Comparison of ENCODE assay signal across 30 mouse cellular contexts in the genomic region with DNA sequence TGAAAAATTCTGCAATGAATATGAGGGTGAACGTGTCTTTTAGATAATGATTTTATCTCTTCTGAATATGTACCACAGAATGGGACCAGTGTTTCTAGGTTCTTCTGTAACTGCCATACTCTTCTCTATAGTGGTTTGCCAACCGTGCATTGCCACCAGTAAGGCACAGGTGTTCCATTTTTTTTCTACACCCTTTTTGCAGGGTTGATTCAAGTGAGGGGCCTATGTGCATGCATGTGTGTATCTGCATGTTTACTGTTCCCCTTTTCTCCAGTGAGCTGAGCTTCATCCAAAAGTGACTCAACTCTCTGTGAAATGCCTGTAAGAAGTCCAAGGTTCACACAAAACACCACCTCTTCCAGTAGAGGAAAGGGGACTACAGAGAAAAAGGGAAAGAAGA.
DNase-seq lines count a peak whose midpoint lies in the region; ATAC-seq and TF ChIP-seq lines count a peak whose summit lies in the region.
"Had no signal": no experiment of that assay in that cellular context is flagged by ENCODE, and none has a peak within 500 bp of the region (broad histone marks: within the 10 kb centered on the region; RNA-seq: fewer than 3 reads in every experiment).

No protein-coding gene starts in this region.

- no peak for TF ChIP-seq POLR2A in thymus, adult 2 months (IDR thresholded peaks at IDR 0.05; ENCODE audit: control insufficient read depth, extremely low read depth, insufficient read depth, low read length, poor library complexity)

- H3K4me2 ChIP-seq in heart, embryonic 16.5 days (ENCODE audit: low read depth, low read length): no peak overlapping the region
- no peak overlapping the region for H3K4me2 ChIP-seq in midbrain, embryonic 14.5 days (ENCODE audit: low read length)
- H3K4me2 ChIP-seq: embryonic facial prominence, embryonic 13.5 days; embryonic facial prominence, embryonic 15.5 days; forebrain, embryonic 12.5 days had no signal

- H3K27me3 ChIP-seq in heart, embryonic 16.5 days (ENCODE audit: control insufficient read depth, insufficient read depth, low read length): no peaks in the 10 kb centered on the region
- H3K27me3 ChIP-seq in thymus, adult 2 months (ENCODE audit: control insufficient read depth, insufficient read depth, low read length): no peaks in the 10 kb centered on the region
- no peaks in the 10 kb centered on the region for H3K27me3 ChIP-seq in midbrain, embryonic 14.5 days (ENCODE audit: control insufficient read depth, insufficient read depth, low read length)
- H3K27me3 ChIP-seq: CH12.LX; embryonic facial prominence, embryonic 13.5 days; embryonic facial prominence, embryonic 15.5 days; forebrain, embryonic 12.5 days; Patski had no signal

- WGBS in heart, embryonic 16.5 days: 77% methylated on average over 2 of the region's 2 CpGs
- WGBS in thymus, adult 2 months: 8% methylated on average over 2 of the region's 2 CpGs
- WGBS in midbrain, embryonic 14.5 days: 84% methylated on average over 2 of the region's 2 CpGs

- H3K27ac ChIP-seq in heart, embryonic 16.5 days (ENCODE audit: low read length): peak overlapping the region; percentile 17; the same call in 1 of the 2 replicates
- peak overlapping the region; percentile 7; the same call in 1 of the 2 replicates for H3K27ac ChIP-seq in thymus, adult 2 months (ENCODE audit: control insufficient read depth, insufficient read depth, low read length)
- no peak overlapping the region for H3K27ac ChIP-seq in midbrain, embryonic 14.5 days (replicated peaks; ENCODE audit: low read depth, low read length)
- H3K27ac ChIP-seq: embryonic facial prominence, embryonic 13.5 days; embryonic facial prominence, embryonic 15.5 days; forebrain, embryonic 10.5 days; forebrain, embryonic 12.5 days had no signal

- H3K4me1 ChIP-seq in heart, embryonic 16.5 days (ENCODE audit: control insufficient read depth, insufficient read depth, low read length): no peaks in the 10 kb centered on the region
- peaks cover 4% of the 10 kb centered on the region; the same call in 1 of the 2 replicates for H3K4me1 ChIP-seq in thymus, adult 2 months (replicated peaks; ENCODE audit: control insufficient read depth, insufficient read depth, low read length)
- no peaks in the 10 kb centered on the region for H3K4me1 ChIP-seq in midbrain, embryonic 14.5 days (ENCODE audit: control insufficient read depth, insufficient read depth, low read length)
- H3K4me1 ChIP-seq: embryonic facial prominence, embryonic 13.5 days; embryonic facial prominence, embryonic 15.5 days; forebrain, embryonic 10.5 days; forebrain, embryonic 12.5 days had no signal

- DNase-seq in heart, postnatal 36 days: no peak
- peak; percentile 25 for DNase-seq in thymus, adult 2 months
- no peak for DNase-seq in thymus, postnatal 4 days
- DNase-seq in thymus, postnatal 10 days (ENCODE audit: low spot score in 2 of 2): peak; percentile 13 to 19
- peak; percentile 23 for DNase-seq in thymus, postnatal 25 days
- no peak for DNase-seq in right cerebral cortex, postnatal 25 days
- no peak for DNase-seq in midbrain, embryonic 14.5 days
- DNase-seq: adrenal gland, adult 2 months; adrenal gland, postnatal 10 days; adrenal gland, postnatal 25 days; B cell, adult 2 months; cerebellum, adult 11 months; cerebellum, adult 2 months; cerebellum, adult 9-10 months; cerebellum, postnatal 10 days; cerebellum, postnatal 36 days; embryo, embryonic 11 days had no signal

- ATAC-seq in heart, embryonic 16.5 days (replicated peaks; ENCODE audit: extremely low read depth, insufficient read depth, low FRiP score): peak; percentile 52
- ATAC-seq in midbrain, embryonic 14.5 days (ENCODE audit: low FRiP score, low TSS enrichment): no peak
- ATAC-seq: activated CD4-positive, CD25-positive, alpha-beta regulatory T cell, adult 4 months; CD4-positive, CD25-positive, alpha-beta regulatory T cell, adult 4 months; forebrain, embryonic 14.5 days; forebrain, embryonic 16.5 days; Patski had no signal

- no peak for TF ChIP-seq CTCF in thymus, adult 2 months (IDR thresholded peaks at IDR 0.05; ENCODE audit: borderline replicate concordance, control insufficient read depth, extremely low read depth, insufficient read depth, low read length, poor library complexity)

- H3K9ac ChIP-seq in heart, embryonic 16.5 days (ENCODE audit: low read length): no peak overlapping the region
- no peak overlapping the region for H3K9ac ChIP-seq in midbrain, embryonic 14.5 days (replicated peaks; ENCODE audit: low read length)
- H3K9ac ChIP-seq: embryonic facial prominence, embryonic 13.5 days; embryonic facial prominence, embryonic 15.5 days; forebrain, embryonic 12.5 days had no signal

- intact Hi-C loops in heart, postnatal 36 days (cut with DNase I): no loop called here

- no peaks in the 10 kb centered on the region for H3K9me3 ChIP-seq in heart, embryonic 16.5 days (replicated peaks; ENCODE audit: control insufficient read depth, low read length)
- no peaks in the 10 kb centered on the region for H3K9me3 ChIP-seq in midbrain, embryonic 14.5 days (ENCODE audit: control insufficient read depth, low read length)
- H3K9me3 ChIP-seq: embryonic facial prominence, embryonic 13.5 days; embryonic facial prominence, embryonic 15.5 days; forebrain, embryonic 10.5 days; forebrain, embryonic 12.5 days; G1E had no signal

- H3K4me3 ChIP-seq in heart, embryonic 16.5 days (ENCODE audit: low read length): no peak overlapping the region
- no peak overlapping the region for H3K4me3 ChIP-seq in thymus, adult 2 months (ENCODE audit: control insufficient read depth, insufficient read depth, low read length)
- H3K4me3 ChIP-seq in midbrain, embryonic 14.5 days (replicated peaks; ENCODE audit: low read depth, low read length): no peak overlapping the region
- H3K4me3 ChIP-seq: embryonic facial prominence, embryonic 13.5 days; embryonic facial prominence, embryonic 15.5 days; erythroblast, embryonic 14.5 days; forebrain, embryonic 10.5 days; forebrain, embryonic 12.5 days had no signal

- no peaks in the 10 kb centered on the region for H3K36me3 ChIP-seq in heart, embryonic 16.5 days (ENCODE audit: control insufficient read depth, insufficient read depth)
- no peaks in the 10 kb centered on the region for H3K36me3 ChIP-seq in thymus, adult 2 months (ENCODE audit: control insufficient read depth, insufficient read depth, low read length)
- H3K36me3 ChIP-seq in midbrain, embryonic 14.5 days (ENCODE audit: control insufficient read depth, insufficient read depth, low read length): no peaks in the 10 kb centered on the region
- H3K36me3 ChIP-seq: embryonic facial prominence, embryonic 13.5 days; embryonic facial prominence, embryonic 15.5 days; forebrain, embryonic 10.5 days; forebrain, embryonic 12.5 days; G1E had no signal

Comparison
In these comparisons a context has a peak if more than half of its experiments do, and no peak if none do; other contexts are left out.
1. DNase-seq: peak in thymus, adult 2 months (single experiment), thymus, postnatal 10 days (2 of 2) and thymus, postnatal 25 days (single experiment); none in heart, postnatal 36 days (0 of 2), thymus, postnatal 4 days (single experiment), right cerebral cortex, postnatal 25 days (single experiment) and midbrain, embryonic 14.5 days (single experiment).